Mouse (Mus musculus) hindlimb bud, embryonic 11.5 days (tissue): ENCODE results near the gene Hps5.
"Not testable (repeated sequence)": the region's sequence is repeated elsewhere in the genome, so short reads cannot be mapped to it uniquely, and the experiment has no call there.

ENCODE experiments used
- DNase-seq: peaks from one replicate; pipeline ENCODE4 v3.0.0-alpha.2; 2012; ENCODE audit warnings: low read depth, low spot score; ENCODE audit errors: extremely low spot score

Hps5 gene

GRCm38 (mm10) chr7:46740041-46740440 is 55.8 kb downstream of the Hps5 start:
- not testable (repeated sequence) for DNase-seq

- DNase-seq = no peak
These were observed 57.1 kb downstream of the Hps5 start for GRCm38 (mm10) chr7:46738561-46739460.

GRCm38 (mm10) chr7:46734983-46735382 is 60.9 kb downstream of the Hps5 start:
- no peak for DNase-seq

GRCm38 (mm10) chr7:46732458-46732857 is 63.4 kb downstream of the Hps5 start, which contains the start of gene Saa4:
Gene Saa4 (minus strand): TSS chr7:46732603.
- no peak for DNase-seq

GRCm38 (mm10) chr7:46727584-46727983 is 68.3 kb downstream of the Hps5 start:
- DNase-seq = no peak

GRCm38 (mm10) chr7:46724396-46724795 is 71.5 kb downstream of the Hps5 start:
- DNase-seq = no peak

- no peak for DNase-seq
These were observed 72.0 kb downstream of the Hps5 start for GRCm38 (mm10) chr7:46723849-46724248.

- no peak for DNase-seq
These were observed 72.5 kb downstream of the Hps5 start for GRCm38 (mm10) chr7:46723354-46723753.

- DNase-seq = no peak
These were observed 75.4 kb downstream of the Hps5 start for GRCm38 (mm10) chr7:46720460-46720859.

GRCm38 (mm10) chr7:46719526-46719925 is 76.3 kb downstream of the Hps5 start:
- DNase-seq = no peak

- DNase-seq = no peak
These were observed 77.1 kb downstream of the Hps5 start for GRCm38 (mm10) chr7:46718591-46719270.

GRCm38 (mm10) chr7:46716897-46717296 is 79.0 kb downstream of the Hps5 start:
- DNase-seq = no peak

GRCm38 (mm10) chr7:46715600-46715999 is 80.3 kb downstream of the Hps5 start, which contains the start of gene Saa3:
Gene Saa3 (minus strand): TSS chr7:46715700.
- no peak for DNase-seq

- peak; percentile 35 for DNase-seq
These were observed 81.3 kb downstream of the Hps5 start for GRCm38 (mm10) chr7:46714518-46714917.

GRCm38 (mm10) chr7:46712250-46712649 is 83.6 kb downstream of the Hps5 start:
- no peak for DNase-seq
